Mouse (Mus musculus) CD4-positive helper T cell, adult 2 months (primary cell): ENCODE results near the gene Spock2.
"Not testable (repeated sequence)": the region's sequence is repeated elsewhere in the genome, so short reads cannot be mapped to it uniquely, and the experiment has no call there.

Source experiments
- DNase-seq: peaks from one replicate; pipeline ENCODE4 v3.0.0-alpha.2; 2012; ENCODE audit warnings: low read depth, missing footprints, low spot score

The Spock2 gene

GRCm38 (mm10) chr10:60147510-60148047, 41.6 kb downstream of the Spock2 start:
- not testable (repeated sequence) for DNase-seq

DNA sequence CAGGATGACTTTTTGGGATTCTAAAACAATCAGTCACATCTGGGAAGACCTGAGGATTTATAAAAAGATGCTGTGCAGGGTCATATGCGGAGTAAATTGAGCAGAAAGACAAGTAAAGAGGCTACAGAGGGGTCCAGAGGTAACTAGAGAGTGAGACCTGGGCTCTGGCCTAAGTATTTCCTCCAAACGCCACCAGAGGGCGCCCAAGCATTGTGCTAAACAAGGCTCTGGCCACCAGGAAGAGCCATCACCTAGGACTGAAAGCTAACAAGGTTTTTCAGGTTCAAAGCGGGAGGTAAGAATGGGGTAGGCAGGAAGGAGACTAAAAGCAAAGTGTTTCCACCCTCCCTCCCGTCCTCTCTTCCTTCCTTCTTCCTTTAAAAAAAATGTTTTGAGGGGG, 42.1 kb downstream of the Spock2 start:
- peak; percentile 82 for DNase-seq

GRCm38 (mm10) chr10:60151107-60151663, 45.2 kb downstream of the Spock2 start:
- DNase-seq = no peak

DNA sequence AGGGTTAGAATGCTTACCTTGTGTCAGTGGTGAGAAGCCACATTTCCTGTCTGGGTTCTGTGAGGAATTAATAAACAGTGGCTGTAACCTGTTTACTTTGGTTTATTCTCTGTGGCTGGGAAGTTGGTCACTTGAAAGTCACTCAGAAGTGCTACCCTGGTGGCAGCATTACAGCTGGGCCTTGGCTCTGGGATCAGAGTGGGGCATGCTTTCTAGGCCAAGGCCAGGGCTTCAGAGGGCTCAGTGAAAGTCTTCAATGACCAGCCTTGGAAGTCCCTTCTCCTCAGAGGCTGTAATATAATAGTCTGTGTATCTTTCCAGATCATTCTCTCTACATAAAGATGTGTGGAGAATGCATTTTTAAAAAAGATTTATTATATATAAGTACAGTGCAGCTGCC, 50.0 kb downstream of the Spock2 start:
- DNase-seq = no peak

DNA sequence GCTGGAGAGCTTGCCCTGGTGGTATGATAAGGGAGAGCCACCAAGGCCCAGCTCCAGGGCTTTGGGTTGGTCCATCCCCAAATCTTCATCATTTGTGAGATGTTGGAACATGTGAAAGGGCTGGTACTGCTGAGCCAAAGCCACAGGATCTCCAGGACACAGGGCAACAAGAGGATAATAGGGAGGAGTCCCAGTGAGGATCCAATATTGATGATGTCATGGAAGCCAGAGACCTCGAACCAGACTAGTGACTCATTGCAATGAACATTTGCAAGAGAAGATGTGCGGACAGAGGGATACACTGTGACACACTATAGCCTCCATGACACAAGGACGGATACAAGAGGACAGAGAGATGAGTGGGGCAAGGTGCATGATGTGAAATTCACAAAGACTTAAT, 52.1 kb downstream of the Spock2 start:
- no peak for DNase-seq

DNA sequence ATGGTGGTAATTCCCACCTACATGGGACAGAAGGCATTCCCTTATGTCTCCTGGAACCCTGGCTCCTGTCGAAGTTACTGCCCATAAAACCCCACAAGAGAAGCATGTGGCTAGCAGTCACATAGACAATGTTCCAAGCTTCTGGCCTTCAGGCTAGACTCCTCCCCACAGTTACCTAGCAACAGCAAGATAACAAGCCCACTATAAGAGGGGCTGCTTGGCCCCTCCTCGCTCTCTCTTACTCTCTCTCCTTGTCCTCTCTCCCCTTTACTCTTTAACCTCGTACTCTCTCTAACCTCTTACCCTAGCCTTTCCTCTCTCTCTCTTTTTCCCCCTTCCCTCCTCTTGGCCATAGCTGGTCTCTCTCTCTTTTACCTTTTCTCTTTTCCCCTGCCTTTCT, 55.4 kb downstream of the Spock2 start:
- DNase-seq = not testable (repeated sequence)

GRCm38 (mm10) chr10:60162184-60162972, 56.4 kb downstream of the Spock2 start:
- DNase-seq = peak; percentile 50

DNA sequence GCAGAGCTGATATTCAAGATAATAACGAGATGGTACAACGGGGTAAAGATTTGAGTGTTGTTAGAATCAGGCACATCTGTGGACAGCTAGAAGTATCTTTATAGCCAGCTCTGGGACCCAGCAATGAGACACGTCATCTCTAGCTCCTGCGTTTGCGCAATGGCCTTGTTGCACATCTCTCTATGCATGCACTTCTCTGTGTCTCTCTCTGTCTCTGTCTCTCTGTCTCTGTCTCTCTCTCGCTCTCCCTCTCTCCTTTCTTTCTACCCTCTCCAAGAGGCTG, 56.9 kb downstream of the Spock2 start:
- DNase-seq = peak; percentile 32

GRCm38 (mm10) chr10:60164869-60165268, 58.9 kb downstream of the Spock2 start:
- DNase-seq = no peak

- DNase-seq = no peak
Observed at GRCm38 (mm10) chr10:60166068-60166467, 60.0 kb downstream of the Spock2 start.

DNA sequence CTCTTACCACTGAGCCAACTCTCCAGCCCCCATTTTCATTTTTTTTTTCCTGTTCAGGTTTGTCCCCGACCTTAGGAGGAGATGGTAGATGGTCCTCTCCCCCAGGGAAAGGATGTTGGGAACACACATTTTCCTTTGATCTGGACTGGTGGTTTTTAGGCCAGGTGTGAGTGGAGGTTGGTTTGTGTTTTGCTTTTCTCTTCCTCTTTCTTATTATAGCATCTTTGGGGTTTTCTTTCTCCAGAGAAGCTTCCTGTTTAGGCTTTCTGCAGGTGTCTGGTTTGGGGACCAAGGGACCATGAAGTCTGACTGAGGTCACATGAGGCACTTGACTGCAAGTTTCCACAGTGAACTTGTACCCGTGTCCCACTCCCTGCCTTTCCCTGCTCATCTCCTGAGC, 62.3 kb downstream of the Spock2 start:
- no peak for DNase-seq

GRCm38 (mm10) chr10:60168960-60169359, 62.9 kb downstream of the Spock2 start:
- DNase-seq = no peak

DNA sequence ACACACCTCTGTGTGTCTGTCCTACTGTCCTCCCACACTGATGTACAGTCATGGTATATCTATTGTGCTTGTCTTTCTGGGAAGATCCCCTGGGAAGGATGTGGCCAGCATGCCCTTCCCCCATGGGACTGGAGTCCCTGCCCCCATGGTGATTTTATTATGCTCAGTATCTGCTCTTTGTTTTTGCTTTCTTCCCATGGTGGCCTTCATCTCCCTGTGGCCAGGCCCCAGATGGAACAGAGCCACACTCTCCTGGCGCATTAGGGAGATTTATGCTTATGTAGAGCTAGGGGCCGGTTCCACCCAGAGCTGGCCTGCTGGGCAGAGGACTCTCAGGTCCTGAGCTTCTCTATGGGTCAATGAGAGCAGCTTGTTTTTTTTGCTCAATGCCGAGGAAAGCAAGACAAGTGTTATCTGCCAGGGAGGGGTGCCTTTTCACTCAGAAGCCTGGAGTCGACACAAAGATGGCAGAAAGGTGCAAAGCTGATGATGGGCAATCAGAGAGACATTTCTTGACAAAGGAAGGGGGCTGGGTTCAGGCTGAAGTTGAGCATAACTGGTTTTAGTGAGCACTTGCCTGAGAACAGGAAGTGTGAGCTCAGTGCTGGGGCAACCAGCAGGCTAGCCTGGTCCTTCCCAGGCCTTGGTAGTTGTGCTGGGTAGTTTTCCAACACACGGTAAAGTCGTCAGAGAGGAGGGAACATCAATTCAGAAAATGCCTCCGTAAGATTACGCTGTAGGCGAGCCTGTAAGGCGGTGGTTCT, 64.5 kb downstream of the Spock2 start:
- no peak for DNase-seq

GRCm38 (mm10) chr10:60171368-60171767, 65.3 kb downstream of the Spock2 start:
- DNase-seq = no peak

- no peak for DNase-seq
Observed at GRCm38 (mm10) chr10:60172306-60172705, 66.3 kb downstream of the Spock2 start.

GRCm38 (mm10) chr10:60173035-60173434, 67.0 kb downstream of the Spock2 start:
- no peak for DNase-seq

GRCm38 (mm10) chr10:60174506-60174905, 68.5 kb downstream of the Spock2 start:
- DNase-seq = no peak

DNA sequence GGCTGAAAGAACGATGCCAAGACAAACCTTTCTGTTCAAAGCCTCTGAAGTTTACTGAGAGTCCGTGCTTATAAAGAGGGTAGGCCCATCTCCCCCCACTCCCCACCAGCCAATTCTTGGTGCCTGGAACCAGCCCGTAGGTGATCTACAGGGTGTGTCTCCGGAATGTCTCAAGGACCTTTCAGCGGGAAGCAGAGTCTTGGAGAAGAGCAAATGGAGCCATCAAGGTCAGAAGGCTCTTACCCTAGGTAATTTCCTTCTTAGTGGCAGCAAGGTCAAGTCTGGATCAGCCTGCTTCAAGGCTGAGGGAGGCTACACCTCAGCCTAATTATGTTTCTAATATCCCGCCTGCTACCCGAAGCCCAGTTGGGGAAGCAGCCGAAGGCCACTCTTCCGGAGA, 69.3 kb downstream of the Spock2 start:
- DNase-seq = not testable (repeated sequence)
